Mouse (Mus musculus): ENCODE results near the gene Stk10. TPM values are rescaled to one million over a fixed set of nuclear protein-coding genes. Genes with fewer than 3 reads are reported as not detected.

Stk10 gene
- total RNA-seq, 2 experiments from 2014 or later: 9.8 to 11.0 TPM

- intact Hi-C loops (cut with DNase I): no loop called here
Observed at GRCm38 (mm10) chr11:32563660-32564059, 30.6 kb downstream of the Stk10 start.

GRCm38 (mm10) chr11:32564629-32565028, 31.5 kb downstream of the Stk10 start:
- intact Hi-C loops (cut with DNase I): loop anchor here (5.0 kb wide), 1 partner anchor 32 kb away; the partner anchor contains the start of genes Efcab9 and Stk10
- no peak for DNase-seq (ENCODE audit: low spot score)

More at GRCm38 (mm10) chr11:32563660-32564059, 30.6 kb downstream of the Stk10 start:
- no peak for DNase-seq (ENCODE audit: low spot score)

DNA sequence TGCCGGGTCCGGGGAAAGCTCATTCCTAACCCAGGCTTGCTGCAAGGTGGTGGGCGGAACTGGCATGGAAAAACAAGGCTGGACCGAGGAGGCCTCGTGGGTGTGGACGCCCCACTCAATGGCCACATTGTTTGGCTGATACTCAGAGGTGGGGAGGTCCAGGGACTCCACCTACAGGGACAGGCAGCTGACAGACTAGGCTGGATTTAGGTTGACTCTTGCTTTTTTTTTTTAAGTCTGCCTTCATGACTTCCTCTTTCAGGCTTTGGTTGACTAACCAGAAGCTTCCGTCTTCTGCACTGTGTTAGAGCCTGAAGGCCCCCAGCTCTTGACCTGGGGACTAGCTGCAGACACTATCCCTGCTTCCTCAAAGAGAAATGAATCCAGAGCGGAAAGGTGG, 32.0 kb downstream of the Stk10 start:
- intact Hi-C loops (cut with DNase I): loop anchor here (5.0 kb wide), 1 partner anchor 33 kb away; the partner anchor contains the start of genes Efcab9 and Stk10
- DNase-seq (ENCODE audit: low spot score): peak; percentile 57

DNA sequence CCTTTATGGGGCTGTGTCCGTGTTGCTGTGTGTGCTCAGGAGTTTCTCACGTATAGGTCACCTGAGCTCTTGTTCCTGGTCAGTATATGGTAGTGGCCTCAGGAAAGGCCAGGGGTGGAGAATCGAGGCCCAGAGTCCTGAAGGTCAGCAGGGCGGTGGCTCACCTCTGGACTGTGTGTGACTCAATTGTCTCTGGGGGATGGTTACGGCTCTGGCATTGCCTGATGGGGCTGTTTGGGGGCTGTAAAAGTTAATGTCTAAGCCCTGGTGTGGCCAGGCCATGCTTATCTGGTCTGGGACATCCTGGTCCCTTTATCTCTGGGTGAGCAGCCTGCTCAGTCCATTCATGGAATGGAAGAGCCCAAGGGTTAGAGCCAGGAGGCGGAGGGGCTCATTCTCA, 33.1 kb downstream of the Stk10 start:
- intact Hi-C loops (cut with DNase I): loop anchor here (5.0 kb wide), 1 partner anchor 34 kb away; the partner anchor contains the start of genes Efcab9 and Stk10

DNA sequence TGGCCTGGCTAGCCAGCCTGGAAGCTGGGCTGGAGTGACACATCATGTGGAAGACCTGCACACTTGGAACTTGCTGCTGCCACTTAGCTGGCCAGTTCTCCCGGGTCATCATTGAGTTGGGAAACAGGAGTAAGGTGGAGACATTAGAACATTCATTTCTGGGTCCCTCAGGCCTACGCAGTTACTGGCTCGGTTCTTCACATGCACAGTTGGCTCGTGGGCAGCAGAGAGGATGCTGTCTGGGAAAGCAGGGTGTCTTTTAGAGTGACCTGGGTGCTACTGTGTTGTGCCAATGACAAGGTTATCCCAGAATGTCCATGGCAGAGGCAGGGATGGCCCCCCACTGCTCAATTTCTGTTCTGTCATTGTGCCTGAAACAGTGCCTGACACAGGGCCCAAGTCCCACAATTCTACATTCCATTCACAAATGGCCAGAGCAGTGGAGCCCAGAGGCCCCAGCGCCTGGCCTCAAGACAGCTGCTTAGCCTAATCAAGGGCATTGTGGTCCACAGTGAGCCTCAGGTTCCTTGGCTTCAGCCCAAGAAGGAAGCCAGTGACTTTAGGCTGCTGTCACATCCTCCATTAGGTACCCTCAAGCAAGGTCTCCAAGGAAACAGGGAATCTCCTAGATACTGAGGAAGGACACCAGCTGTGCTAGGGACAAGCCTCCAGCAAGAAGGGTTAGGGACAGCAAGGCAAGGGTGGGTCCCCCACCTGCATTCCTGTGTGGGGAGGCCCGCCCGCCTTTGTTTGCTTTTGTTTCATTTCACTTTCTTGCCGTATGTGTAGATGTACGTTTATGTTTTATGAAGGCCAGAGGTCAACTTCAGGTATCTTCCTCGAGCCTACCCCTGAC, 34.1 kb downstream of the Stk10 start:
- no peak for DNase-seq (ENCODE audit: low spot score)
- intact Hi-C loops (cut with DNase I): loop anchor here (5.0 kb wide), 1 partner anchor 35 kb away; the partner anchor contains the start of genes Efcab9 and Stk10

More for the DNA sequence above, 33.1 kb downstream of the Stk10 start:
- DNase-seq (ENCODE audit: low spot score): no peak

- intact Hi-C loops (cut with DNase I): loop anchor here (5.0 kb wide), 1 partner anchor 36 kb away; the partner anchor contains the start of genes Efcab9 and Stk10
- no peak for DNase-seq (ENCODE audit: low spot score)
Observed at GRCm38 (mm10) chr11:32568060-32568459, 35.0 kb downstream of the Stk10 start.

DNA sequence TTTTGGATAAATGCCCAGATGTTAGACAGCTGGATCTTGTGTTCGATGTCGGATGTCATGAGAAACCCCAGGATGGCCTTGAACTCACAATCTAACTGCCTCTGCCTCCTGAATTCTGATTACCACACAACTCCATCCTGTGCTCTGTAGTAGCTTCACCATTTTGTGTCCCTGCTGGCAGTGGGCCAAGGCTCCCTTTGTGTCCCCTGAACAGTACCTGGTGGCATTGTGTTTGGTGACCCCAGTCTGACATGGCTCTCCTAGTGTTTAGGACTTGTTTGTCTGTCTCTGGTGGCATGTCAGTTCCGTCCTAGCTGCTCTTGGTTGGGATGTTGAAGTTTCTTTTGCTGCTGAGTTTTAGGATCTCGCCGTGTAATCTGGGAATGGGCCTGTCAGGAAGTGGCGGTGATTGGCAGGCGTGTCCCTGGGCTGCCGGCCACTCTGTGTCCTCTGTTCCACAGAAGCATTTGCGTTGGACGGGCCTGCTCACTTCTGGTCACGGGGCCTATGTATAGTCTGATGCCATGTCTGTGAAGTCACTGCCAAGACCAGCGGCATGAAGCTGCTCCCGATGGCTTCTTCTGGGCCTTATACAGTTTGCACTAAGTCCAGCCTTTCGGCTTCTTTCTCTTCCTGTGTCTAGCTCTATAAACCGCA, 35.7 kb downstream of the Stk10 start:
- intact Hi-C loops (cut with DNase I): loop anchor here (5.0 kb wide), 1 partner anchor 36 kb away; the partner anchor contains the start of genes Efcab9 and Stk10
- no peak for DNase-seq (ENCODE audit: low spot score)

DNA sequence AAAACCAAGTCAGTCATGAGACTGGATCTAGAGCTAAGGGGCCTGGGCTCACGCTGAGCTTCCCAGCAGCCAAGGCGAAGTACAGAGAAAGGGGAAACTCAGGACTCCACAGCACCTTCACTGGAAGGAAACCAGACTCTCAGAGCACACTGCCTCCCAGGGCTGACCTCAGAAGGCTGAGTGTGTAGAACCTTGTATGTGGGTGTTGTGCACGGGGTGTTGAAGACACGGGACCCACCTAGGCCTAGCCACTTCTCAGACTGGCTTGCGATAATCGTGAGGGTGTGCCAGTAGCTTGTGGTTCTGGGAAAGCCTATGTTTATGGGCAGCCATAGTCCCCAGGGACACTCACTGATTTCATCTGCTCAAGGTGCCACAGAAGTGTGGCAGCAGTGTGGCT, 38.0 kb downstream of the Stk10 start:
- no peak for DNase-seq (ENCODE audit: low spot score)
- intact Hi-C loops (cut with DNase I): no loop called here

- intact Hi-C loops (cut with DNase I): no loop called here
- DNase-seq (ENCODE audit: low spot score): no peak
Observed at GRCm38 (mm10) chr11:32573669-32574068, 40.6 kb downstream of the Stk10 start.

DNA sequence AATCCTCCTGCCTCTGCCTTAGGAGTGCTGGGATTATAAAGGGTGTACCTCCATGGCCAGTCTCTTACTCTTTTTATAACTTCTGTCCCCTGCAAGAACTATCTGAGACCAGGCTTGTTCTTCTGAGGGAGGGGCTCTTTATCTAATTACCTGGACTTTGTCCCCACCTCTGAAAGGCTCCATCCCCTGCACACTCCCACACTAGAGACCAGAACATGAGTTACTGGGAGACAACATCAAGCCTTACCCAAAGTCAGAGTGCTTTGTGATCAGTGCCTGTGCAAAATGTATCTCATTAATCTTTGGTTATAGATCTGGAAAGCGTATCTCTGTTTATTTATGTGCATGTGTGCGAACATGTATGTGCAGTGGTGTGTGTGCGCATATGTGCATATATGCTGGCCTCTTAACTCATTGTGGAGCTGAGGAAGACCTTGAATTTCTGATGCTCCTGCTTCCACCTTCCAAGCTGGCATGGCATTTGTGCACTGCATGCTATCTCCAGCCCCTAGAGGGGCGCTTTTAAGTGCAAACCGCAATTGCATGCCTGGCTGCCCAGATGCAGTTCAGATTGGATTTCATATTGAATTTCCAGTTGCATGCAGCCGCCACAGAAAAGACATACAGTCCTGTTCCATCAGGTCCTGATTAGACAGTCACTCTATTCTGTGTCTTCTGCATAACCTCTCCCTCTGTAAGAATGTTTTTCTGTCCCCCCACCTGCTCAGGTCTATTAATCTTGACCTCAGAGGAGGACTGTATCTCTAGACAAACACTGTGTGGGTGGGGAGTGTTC, 43.1 kb downstream of the Stk10 start:
- DNase-seq (ENCODE audit: low spot score): no peak
- intact Hi-C loops (cut with DNase I): no loop called here

DNA sequence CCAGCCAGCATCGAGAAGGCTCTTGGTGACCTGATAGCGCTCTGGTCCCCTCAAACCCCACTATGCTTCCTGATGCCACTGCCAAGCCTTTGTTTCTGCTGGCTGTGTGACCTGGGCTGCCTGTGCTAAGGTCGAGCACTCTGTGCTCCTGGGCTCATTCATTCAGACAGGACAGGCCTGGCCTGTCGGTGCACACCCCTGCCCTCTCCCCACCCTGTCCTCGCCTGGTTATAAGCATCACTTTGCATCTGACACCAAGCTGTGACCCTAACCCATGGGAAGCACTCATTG, 43.6 kb downstream of the Stk10 start:
- no peak for DNase-seq (ENCODE audit: low spot score)
- intact Hi-C loops (cut with DNase I): no loop called here

GRCm38 (mm10) chr11:32580305-32580947, 47.3 kb downstream of the Stk10 start:
- no peak for DNase-seq (ENCODE audit: low spot score)
- intact Hi-C loops (cut with DNase I): no loop called here

DNA sequence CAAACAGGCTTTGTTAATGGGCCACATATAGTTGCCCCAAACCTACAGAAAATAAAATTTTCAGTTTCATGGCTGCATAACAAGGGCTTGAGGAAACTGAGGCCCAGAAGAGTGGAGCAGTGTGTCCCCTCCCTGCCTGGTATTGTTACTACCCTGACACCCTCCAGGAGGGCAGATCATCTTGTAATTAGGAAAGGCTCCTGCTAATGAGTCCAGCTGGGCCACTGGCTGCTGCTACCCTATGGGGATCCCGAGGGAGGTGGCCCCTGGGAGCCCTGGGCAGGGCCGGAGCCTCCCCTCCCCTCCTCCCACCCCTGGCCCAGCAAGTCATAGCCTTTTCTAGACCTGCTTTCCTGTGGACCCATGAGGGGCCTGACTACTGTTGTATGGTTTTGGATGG, 47.9 kb downstream of the Stk10 start:
- intact Hi-C loops (cut with DNase I): no loop called here
- DNase-seq (ENCODE audit: low spot score): no peak

- DNase-seq (ENCODE audit: low spot score): no peak
- intact Hi-C loops (cut with DNase I): no loop called here
Observed at GRCm38 (mm10) chr11:32582813-32583212, 49.7 kb downstream of the Stk10 start.

GRCm38 (mm10) chr11:32585996-32586395, 52.9 kb downstream of the Stk10 start:
- intact Hi-C loops (cut with DNase I): loop anchor here (5.0 kb wide), 2 partner anchors 74 to 239 kb away; partner anchors contain the start of gene Sh3pxd2b

DNA sequence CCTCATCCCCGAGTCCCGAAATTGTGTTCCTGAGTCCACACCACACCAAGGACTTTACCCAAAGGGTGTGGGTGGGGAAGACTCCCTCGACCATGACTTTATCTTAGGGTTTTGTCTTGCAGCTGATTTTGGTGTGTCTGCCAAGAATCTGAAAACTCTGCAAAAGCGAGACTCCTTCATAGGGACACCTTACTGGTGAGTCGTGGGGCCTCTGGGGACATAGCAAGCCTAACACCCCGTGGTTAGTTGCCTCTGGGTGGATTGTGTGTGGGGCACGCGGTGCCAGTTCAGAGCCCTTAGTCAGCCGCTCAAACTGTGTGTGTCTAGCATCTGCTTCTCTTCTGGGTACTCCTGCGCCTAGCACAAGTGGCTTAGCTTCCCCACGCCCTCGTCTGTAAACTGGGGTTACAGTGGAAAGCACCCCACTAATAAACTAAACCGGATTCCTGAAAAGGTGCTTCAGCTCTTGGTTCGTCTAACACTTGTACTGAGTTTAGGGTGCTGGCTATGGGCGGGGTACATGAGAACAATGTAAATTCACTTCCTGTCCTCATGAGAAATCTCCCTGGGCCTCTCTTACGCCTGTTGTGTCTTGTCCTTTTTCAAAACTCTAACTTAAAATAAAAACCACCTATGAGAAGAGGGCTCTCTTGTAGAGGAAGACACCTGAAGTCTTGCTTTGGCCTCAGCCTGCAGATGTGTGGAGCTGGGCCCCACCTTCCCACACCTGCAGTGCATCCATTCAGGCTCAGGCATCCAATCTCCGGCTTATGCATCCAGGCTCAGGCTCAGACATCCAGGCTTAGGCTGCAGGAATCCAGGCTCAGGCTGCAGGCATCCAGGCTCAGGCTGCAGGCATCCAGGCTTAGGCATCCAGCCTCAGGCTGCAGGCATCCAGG, 54.3 kb downstream of the Stk10 start:
- DNase-seq (ENCODE audit: low spot score): no peak
- intact Hi-C loops (cut with DNase I): loop anchor here (1.0 to 5.0 kb wide), 4 partner anchors 57 to 240 kb away; partner anchors contain the start of gene Sh3pxd2b

More at GRCm38 (mm10) chr11:32585996-32586395, 52.9 kb downstream of the Stk10 start:
- DNase-seq (ENCODE audit: low spot score): no peak

DNA sequence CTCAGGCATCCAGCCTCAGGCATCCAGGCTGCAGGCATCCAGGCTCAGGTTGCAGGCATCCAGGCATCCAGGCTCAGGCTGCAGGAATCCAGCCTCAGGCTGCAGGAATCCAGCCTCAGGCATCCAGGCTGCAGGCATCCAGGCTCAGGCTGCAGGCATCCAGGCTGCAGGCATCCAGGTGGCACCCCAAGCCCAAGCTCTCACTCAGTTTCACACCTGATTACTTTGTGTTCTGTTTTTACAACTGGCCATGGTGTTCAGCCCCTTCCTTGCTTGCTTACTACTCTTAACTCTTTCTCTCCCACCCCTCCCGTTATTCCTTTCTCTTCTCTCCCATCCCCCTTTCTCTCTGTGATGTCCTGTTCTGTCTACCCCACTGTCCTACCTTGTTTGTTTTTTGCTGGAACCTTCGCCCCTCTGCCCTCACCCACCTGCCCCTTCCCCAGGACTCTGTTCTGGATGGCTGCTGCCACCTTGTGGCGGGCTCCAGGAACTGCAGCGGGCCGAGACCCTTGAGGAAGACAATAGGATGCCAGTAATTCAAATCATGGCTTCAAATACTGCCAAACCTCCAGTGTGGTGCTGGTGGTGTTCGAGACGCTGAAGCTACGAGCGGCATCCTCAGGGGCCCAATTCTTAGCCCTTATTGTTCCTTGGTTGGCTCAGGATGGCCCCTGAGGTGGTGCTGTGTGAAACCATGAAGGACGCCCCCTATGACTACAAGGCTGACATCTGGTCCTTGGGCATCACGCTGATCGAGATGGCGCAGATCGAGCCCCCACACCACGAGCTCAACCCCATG, 55.2 kb downstream of the Stk10 start:
- no peak for DNase-seq (ENCODE audit: low spot score)
- intact Hi-C loops (cut with DNase I): loop anchor here (1.0 to 5.0 kb wide), 4 partner anchors 58 to 241 kb away; partner anchors contain the start of gene Sh3pxd2b

- DNase-seq (ENCODE audit: low spot score): no peak
- intact Hi-C loops (cut with DNase I): loop anchor here (1.0 to 5.0 kb wide), 4 partner anchors 59 to 242 kb away; partner anchors contain the start of gene Sh3pxd2b
Observed at GRCm38 (mm10) chr11:32588892-32589172, 55.7 kb downstream of the Stk10 start.

All from heart, postnatal 25 days (tissue).